Mouse (Mus musculus): ENCODE results near the gene Dgkh.
A peak's percentile ranks its signal among the peaks of the same experiment; 100 is the strongest.
"Not testable (repeated sequence)": the region's sequence is repeated elsewhere in the genome, so short reads cannot be mapped to it uniquely, and the experiment has no call there.

Gene Dgkh

GRCm38 (mm10) chr14:78732617-78733312 lies at the start of gene Dgkh:
Dgkh (minus strand) TSS chr14:78732776.
- DNase-seq (ENCODE audit: low spot score in 2 of 2): peak; percentile 93 to 94

- no peak for DNase-seq (ENCODE audit: low spot score in 2 of 2)
Measured at GRCm38 (mm10) chr14:78777215-78777614, 44.6 kb upstream of the Dgkh start.

GRCm38 (mm10) chr14:78776659-78777058 lies 44.1 kb upstream of the Dgkh start:
- no peak for DNase-seq (ENCODE audit: low spot score in 2 of 2)

- DNase-seq (ENCODE audit: low spot score in 2 of 2): no peak
Measured at GRCm38 (mm10) chr14:78775699-78776098, 43.1 kb upstream of the Dgkh start.

- DNase-seq (ENCODE audit: low spot score in 2 of 2): no peak
Measured at GRCm38 (mm10) chr14:78775226-78775625, 42.6 kb upstream of the Dgkh start.

- DNase-seq (ENCODE audit: low spot score in 2 of 2): no peak
Measured at GRCm38 (mm10) chr14:78770457-78770856, 37.9 kb upstream of the Dgkh start.

GRCm38 (mm10) chr14:78761064-78761463 lies 28.5 kb upstream of the Dgkh start:
- DNase-seq (ENCODE audit: low spot score in 2 of 2): no peak

- DNase-seq (ENCODE audit: low spot score in 2 of 2): no peak
Measured at GRCm38 (mm10) chr14:78759491-78759890, 26.9 kb upstream of the Dgkh start.

- DNase-seq (ENCODE audit: low spot score in 2 of 2): no peak
Measured at GRCm38 (mm10) chr14:78755316-78755715, 22.7 kb upstream of the Dgkh start.

GRCm38 (mm10) chr14:78748692-78749091 lies 16.1 kb upstream of the Dgkh start:
- no peak for DNase-seq (ENCODE audit: low spot score in 2 of 2)

GRCm38 (mm10) chr14:78747969-78748651 lies 15.5 kb upstream of the Dgkh start:
- DNase-seq (ENCODE audit: low spot score in 2 of 2): no peak

GRCm38 (mm10) chr14:78747454-78747853 lies 14.9 kb upstream of the Dgkh start:
- DNase-seq (ENCODE audit: low spot score in 2 of 2): no peak

- no peak for DNase-seq (ENCODE audit: low spot score in 2 of 2)
Measured at GRCm38 (mm10) chr14:78734605-78735004, 2.0 kb upstream of the Dgkh start.

- DNase-seq (ENCODE audit: low spot score in 2 of 2): not testable (repeated sequence)
Measured at GRCm38 (mm10) chr14:78734203-78734602, 1.6 kb upstream of the Dgkh start.

GRCm38 (mm10) chr14:78733366-78734076 lies 945 bp upstream of the Dgkh start:
- peak; percentile 23 to 29 for DNase-seq (ENCODE audit: low spot score in 2 of 2)

GRCm38 (mm10) chr14:78731852-78732616 lies 542 bp downstream of the Dgkh start:
- peak; percentile 54 to 64 for DNase-seq (ENCODE audit: low spot score in 2 of 2)

- peak in 1 of 2 experiments; percentile 19 for DNase-seq (ENCODE audit: low spot score in 2 of 2)
Measured at GRCm38 (mm10) chr14:78731240-78731639, 1.3 kb downstream of the Dgkh start.

GRCm38 (mm10) chr14:78725976-78726375 lies 6.6 kb downstream of the Dgkh start:
- DNase-seq (ENCODE audit: low spot score in 2 of 2): no peak

GRCm38 (mm10) chr14:78725307-78725956 lies 7.1 kb downstream of the Dgkh start:
- DNase-seq (ENCODE audit: low spot score in 2 of 2): peak; percentile 24 to 26

GRCm38 (mm10) chr14:78724414-78725306 lies 7.9 kb downstream of the Dgkh start:
- peak; percentile 50 to 60 for DNase-seq (ENCODE audit: low spot score in 2 of 2)
